Mouse (Mus musculus) CD4-positive helper T cell, adult 2 months (primary cell): ENCODE data around the gene Nell1.
"Not testable (repeated sequence)": the region's sequence is repeated elsewhere in the genome, so short reads cannot be mapped to it uniquely, and the experiment has no call there.

Source experiments
- DNase-seq: peaks from one replicate; pipeline ENCODE4 v3.0.0-alpha.2; 2012; ENCODE audit warnings: low read depth, missing footprints, low spot score

The Nell1 gene

DNA sequence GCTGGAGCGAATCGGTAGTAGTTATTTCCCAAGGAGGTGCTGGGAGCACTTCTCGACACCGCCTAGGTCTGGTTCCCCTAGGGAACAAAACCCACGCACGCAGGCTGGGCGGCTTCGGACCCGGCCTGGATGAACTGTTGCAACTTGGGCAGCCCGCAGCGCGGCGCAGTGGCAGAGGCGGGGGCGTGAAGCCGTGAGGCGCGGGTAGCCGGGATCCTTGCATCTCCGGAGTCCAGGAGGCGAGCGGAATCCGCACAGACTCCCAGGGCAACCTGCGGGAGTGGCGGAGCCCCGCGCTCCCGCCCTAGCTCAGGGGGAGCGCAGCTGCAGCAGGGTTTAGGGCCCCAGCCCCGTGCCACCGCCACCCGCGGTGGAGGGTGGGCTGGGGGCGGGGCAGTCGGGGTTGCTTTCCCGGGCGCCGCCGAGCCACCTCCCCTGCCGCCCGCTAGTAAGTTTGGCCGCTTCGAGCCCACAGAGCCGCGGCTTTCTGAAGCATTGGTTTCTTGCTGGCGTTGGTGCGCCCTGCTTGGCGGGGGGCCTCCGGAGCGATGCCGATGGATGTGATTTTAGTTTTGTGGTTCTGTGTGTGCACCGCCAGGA, at the start of gene Nell1:
Nell1 (plus strand) TSS at position 24 of the 600 bp plus-strand sequence.
- no peak for DNase-seq

DNA sequence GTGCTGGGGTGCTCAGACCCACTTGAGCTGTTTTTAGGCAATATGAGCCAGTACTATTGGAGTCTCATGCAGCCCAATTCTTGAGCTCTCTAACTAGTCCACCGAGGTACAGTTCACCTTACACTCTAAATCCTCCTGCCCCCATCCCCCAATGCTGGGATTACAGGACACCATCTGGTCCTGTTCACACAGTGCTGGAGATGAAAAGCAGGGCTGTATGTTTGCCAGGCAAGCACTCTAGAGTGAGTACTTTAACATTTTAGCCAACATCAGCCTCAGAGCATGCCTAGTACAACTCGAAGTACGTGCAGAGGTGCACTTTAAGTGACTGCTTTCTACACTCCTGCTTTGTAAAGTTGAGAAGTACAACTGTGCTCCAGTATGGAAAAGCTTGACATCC, 46.1 kb upstream of the Nell1 start:
- no peak for DNase-seq

DNA sequence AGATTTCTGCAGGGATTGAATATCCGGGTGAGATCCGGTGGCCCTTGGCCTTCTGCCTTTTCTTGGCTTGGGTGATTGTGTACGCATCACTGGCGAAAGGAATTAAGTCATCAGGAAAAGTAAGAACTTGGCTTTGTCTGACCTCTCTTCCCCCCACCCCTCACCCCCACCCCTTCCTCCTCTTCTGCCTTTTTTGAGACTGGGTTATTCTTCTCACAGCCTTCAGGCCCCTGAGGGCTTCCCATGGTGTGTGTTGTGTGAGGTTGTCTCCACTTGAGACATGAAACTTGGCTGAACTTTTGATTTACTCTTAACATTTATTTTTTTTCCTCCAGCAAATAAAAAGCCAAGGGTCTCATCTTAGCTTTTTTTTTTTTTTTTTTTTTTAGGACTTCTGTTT, 44.7 kb upstream of the Nell1 start:
- no peak for DNase-seq

DNA sequence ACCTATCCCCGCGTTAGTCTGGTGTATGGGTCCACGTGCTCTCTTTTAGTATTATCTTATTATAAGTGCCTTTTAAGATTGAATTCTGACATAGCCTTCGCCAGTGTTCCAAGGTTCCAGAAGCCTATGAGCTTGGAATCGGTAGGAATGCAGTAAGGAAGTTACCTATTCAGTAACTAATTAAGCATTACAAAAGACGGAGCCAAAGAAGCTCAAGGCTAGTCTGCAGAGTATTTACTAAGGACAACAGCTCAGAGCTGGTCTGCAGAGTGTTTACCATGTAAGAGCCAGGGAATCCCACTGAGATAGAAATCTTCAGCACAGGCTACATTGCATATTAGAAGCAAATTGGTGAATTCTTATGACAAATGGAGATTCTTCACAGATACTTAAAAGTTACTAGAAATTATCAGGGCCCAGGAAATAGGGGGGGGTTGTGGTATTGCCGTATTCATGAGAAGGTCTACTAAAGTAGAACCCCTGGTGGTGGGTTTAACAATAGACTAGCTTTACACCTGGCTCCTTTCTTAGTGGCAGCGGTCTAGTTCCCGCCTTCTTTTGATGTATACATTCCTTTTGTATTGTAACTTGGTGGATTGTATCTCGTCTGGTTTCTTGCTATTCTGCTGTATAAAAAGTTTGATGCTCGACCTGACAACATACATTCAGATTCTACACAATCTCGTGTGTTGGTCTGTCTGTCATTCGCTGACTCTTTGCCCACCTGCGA, 41.1 kb upstream of the Nell1 start:
- DNase-seq, result not testable (repeated sequence)

DNA sequence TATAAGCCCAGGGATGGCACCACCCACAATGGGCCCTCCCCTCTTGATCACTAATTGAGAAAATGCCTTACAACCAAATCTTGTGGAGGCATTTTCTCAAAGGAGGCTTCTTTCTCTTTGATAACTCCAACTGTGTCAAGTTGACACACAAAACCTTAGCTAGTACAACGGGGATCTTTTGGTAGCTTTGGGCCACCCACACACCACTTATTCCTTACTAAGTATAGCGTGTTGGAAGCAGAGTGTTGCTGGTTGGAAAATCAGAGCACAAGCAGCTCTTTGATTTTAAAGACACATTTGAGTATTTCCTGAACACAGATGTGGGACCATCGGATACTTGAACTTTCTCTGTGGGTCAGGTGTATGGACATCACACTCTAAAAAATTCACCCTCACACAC, 37.8 kb upstream of the Nell1 start:
- no peak for DNase-seq

DNA sequence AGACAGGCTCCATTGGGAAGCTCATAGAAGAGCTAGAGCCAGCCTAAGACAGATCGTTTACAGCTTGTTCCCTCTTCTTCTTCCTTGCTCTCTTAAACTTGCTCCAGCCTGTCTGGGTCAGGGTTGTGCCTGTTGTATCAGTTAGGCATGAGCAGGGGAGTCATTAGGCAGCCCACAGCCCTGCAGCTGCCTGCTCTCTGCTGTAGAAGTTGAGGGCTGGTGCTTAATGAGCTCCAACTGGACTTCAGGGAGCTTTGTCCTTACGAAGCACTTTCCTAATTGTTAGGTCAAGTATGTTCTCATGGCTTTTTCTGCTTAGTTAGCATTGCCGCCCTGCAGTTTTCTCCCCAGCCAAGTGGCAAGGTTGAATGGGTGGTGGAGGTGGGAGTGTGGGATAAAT, 32.6 kb upstream of the Nell1 start:
- no peak for DNase-seq

DNA sequence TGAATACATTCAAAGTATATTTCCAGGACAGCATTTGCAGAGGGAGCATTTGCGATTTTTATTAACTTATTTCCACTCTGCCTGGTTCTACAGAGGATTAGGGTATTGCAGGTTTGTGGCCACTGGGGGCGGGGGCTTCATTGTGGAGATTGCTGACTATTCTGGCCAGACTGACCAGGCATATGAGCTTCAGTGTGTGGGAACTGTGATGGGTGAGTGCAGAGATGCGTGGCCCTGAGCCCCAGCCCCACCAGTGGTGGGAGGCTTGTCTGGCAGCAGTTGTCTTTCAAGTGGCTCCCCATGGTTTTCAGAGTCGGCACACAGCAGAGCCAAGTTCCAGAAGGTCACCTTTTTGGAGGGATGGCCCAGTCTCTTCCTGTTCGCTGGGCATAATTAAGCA, 32.2 kb upstream of the Nell1 start:
- no peak for DNase-seq

DNA sequence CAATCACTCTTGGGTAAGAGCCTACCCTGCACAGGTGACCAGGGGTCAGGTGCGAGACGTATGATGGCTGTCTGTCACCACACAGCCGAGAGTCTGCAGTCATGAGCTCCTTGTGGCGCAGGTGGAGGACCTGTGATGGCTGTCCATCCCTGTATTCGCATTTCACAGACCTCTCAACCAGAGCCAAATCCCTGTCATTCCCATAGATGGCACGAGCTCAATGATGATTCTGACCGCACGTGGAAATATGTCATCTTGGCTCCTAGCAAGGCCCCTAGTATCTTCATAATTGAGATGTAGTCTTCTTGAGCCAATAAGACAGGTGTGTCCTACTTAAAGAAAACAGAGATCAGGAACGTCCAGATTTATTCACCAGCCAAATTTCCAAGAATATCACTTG, 28.0 kb upstream of the Nell1 start:
- DNase-seq, result no peak

DNA sequence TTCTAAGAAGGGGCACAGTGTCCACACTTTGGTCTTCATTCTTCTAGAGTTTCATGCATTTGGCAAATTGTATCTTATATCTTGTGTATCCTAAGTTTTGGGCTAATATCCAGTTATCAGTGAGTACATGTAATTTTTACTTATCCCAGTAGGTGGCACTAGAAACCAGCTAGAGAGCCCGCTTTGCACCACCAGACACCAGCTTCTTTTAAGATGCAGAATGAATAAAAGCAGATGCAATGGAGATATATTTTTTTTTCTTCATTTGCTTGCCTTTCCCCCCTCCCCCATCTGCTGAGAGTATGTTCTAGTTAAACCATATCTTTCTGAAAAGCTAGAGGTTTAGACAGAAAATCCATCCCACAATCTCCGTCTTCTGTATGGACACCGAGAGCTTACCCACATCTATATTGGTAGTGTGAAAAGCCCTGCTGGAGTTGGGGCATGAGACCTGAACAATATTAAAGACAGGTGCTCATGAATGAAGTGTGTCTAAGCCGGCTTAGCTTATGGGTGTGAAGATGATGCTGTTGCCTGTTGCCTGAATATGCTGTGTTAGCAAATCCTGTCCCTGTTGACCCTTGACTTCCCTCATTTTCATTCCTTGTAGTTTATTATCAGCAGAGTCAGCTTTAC, 21.0 kb upstream of the Nell1 start:
- DNase-seq, result no peak

DNA sequence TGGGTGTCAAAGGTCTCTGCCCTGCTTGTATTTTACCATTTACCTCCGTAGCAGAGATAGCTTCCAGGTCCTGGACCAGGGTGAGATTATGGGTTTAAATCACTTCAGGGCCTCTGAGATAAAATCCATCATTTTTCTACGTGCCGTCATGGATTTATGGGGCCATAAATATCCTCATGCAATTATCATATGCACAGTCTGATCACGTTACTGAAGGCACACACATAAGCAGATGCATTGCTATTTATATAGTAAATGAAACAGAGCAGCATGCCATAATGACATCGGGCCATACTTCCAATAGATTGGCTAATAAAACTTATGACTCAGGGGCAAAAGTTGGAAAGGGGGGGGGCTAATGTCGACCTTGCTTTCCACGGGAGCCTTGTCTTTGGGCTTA, 19.8 kb upstream of the Nell1 start:
- no peak for DNase-seq

DNA sequence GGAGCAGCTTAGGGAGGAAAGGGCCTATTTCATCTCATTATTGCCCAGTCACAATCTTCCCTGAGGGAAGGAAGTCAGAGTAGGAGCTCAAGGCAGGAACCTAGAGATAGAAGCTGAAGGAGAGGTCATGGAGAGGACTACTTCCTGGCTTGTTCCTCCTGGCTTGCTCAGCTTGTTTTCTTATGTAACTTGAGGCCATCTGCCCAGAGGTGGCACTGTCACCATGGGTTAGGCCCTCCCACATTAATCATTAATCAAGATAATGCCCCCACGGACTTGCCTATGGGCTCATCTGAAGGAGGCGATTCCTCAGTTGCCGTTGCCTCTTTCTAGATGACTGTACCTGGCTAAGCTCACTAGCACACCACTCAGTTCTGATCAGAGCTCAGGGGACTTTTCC, 17.5 kb upstream of the Nell1 start:
- DNase-seq, result no peak

DNA sequence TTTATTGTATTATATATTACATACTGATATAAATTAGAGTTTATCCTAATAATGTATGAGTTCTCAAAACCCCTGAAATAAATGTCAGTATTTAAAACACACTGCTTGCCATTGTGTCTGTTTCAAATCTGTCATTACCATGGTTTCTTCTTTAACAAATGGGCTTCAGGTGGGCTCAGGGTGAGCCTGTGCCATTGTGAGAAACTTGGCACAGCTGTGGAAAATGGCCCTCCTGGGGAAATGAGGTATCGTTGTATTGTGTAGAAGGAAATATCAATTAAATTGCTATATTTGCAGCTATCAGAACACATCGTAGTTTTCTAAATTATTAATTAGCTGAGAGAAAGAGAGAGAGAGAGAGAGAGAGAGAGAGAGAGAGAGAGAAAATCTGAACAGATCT, 10.9 kb upstream of the Nell1 start:
- no peak for DNase-seq

DNA sequence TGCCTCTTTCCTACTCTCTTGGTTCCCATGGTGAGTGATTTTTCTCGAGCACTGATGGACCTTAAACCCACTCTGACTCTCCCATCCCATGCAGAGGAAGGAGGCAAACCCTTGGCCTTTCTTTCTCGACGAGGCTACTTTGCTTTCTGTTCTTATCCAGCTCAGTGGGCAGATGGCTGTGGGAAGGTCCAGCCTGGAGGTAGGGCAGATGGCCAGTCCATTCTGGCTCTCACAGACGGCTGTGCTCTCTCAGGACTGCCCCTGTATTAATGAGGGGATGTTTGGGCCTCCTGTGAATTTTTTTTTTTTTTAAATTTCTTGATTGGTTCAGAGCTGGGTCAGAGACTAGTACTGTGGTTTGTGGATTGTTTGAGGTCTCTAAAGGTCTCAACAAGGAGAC, 5.1 kb upstream of the Nell1 start:
- DNase-seq, result no peak

DNA sequence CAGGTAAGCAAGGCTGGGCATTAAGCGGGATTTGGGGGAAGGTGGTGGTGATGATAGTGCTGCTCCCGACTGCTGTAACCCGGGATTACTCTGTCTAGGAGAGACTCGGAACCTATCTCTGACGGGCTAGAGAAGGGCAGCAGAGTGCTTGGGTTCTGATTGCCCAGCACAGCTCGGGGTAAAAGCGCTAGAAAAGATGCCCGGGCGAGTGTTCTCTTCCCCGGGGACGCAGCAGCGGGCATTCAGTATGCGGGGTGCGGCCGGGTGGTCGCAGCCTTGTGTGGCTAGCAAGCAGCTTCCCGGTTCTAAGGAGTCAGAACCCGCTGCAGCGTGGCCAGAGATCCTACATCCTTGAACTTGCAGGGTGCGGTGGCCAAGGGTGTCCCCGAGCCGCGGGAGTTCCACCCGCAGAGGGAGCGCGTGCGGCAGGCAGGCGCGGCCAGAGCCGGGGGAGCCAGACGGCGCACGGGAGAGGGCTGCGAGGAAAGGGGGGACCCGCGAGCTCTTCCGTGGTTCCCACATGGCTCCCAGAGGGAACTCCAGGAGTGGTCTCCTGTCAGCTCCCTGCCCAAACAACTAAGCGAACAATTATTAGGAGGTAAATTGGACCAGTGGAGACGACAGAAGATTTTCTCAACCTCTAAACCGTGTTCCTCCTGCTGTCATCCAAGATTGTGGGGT, 917 bp downstream of the Nell1 start:
- DNase-seq, result no peak

DNA sequence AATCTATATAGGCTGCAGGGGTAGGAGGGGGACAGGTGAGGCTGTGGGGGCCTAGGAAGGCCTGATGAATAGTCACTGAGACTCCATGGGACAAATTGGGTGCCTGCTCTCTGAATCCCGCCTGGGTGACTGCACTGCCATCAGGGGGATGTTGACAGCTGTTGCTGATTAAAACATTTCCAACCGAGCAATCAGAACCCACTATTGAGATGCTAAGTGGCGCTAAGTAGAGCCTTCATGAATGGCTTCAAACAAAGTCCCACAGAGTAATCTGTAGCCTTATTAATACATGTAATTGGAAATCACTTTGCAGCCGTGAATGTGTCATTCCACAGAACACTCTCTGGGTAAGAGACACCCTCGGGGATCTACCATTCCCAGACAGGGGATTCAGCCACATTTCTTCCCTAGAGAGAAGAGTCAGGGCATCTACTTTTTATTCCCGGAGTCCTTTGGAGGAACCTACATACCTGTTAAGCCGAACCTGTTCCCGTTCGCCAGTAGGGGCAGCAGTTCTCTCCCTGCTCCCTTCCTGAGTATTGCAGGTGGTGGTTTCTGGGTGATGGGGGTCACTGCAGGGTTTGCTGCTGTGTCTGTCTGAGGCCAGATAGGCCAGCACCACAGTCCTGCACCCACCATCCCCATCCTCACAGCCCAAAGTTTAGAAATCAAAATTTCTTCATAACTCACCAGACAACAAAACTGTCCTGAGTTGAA, 7.0 kb downstream of the Nell1 start:
- no peak for DNase-seq

DNA sequence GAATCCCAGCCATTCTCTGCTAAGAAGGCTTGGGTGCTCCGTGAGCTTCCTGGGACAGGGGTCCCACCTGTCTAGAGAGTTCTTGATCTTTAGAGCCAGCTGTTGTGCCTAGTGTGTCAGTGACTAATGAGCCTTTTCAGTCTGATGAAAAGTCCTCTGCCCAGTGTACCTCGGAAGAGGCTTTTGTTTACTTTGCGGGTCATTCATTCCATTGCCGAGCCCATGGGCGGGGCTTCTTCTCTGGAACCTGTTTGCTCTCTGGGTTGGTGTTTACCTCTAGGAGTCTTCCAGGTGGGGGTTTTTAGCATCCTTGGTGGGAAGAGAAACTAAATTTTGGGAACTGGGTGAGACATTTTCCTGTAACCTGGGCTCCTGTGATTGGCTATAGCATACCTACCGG, 10.0 kb downstream of the Nell1 start:
- DNase-seq, result no peak

DNA sequence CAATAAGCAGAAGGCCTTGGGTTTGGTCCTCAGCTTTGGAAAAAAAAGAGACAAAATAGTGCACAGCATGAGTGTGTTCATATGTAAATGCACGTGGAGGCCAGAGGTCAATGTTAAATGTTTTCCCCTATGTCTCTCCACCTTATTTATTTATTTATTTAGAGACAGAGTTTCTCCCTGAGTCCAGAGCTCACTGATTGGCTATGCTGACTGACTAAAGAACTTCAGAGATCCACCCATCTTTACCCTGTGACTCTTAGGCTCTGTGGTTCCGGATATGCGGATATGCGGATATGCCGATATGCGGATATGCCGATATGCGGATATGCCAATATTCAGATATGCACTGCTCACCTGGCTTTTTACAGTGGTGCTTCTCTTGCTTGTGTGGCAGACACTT, 11.3 kb downstream of the Nell1 start:
- no peak for DNase-seq

DNA sequence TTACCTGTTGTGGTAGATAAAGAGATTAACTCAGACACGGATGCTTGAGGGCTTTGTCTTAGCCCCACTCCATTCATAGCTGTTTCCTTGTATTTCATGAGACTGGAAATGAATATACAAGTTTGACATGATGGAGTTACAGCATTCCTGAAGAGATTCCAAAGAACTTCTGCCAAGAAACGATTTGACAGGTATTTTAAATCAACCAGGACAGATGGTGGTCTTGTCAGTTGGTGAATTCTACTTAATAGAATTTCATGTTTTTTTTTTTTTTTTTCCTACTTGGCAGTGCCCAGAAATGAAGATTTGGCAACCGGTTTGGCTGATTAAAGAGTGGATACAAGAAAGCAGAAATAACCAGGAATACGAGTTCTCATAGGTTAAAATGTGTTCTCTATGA, 24.7 kb downstream of the Nell1 start:
- no peak for DNase-seq

DNA sequence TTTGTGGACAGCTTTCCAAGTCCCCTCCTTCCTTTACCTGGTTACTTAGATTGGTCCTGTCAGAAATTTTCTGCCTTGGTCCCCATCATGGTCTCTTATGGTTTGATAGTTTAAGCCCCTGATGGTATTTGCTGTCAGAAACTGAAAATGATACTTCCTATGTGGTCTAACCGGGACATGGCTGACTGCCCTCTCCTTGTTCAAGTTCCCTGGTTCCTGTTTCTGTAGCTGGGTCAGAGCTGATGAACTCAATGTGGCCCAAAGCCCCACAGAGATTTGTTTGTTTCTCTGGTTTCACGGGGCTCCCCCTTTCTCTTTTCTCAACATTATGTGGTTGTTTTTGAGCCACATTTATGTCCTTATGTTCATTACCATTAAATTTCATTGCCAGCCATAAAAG, 30.6 kb downstream of the Nell1 start:
- DNase-seq, result no peak

DNA sequence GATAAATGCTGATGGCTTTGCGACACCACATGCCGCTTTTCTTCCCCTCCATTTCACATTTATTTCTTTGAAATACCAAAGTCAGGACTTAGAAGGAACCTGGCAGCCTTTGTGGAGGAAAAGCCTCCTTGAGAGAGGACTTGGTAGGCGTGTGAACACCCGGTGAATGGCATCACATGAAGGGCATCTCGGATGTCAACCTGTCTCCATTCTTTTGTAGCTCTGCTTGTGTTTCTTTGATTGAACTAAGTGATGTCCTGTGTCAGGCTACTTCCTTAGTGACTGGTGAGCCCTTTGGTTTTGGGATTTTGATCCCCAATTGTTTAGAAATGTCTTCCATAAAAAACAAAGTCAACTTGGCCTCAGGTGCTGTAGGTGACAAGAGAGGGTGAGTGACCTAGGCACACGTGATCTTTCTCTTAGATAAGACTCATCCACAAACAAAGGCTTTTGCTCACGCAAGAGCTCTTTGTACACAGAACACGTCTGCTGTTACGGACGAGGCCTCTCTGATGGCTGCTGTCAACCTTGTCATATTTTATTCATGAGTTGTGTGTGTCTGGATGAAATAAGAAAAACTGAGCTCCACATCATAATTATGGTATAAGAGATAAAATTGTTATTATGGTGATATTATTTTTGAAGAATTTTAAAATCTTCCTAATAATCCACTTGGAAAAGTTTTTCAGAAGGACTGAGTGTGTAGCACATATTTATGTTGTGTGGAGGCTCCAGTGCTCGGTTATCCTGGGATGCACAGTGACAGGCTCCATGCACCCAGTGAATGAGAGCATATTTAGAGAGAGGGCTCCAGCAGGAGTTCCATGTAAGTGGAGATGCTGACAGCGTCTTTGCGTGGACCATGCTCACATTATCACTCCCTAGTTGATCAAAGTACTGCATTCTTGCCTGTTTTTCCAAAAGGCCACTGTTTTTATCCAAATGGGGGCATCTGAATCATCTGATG, 60.8 kb downstream of the Nell1 start:
- DNase-seq, result no peak

DNA sequence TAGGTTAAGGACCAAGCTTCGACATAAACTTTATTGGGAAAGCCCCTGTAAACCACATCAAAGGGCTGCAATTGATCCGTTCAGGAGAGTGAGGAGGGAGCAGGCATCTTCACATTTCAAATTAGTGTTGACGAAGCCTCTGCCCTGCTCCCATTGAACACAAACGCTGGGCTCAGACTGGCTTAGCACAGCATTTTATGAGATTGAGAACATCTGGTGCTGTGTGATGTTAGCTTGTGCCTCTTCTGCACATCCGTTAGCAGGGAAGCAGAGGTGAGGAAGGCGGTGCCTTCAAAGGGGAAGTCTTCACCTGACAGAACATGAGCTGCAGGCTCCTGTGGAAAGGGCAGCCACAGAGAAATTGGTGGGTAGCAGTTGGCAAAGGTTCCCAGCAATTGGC, 66.4 kb downstream of the Nell1 start:
- DNase-seq, result no peak
